Mouse (Mus musculus) liver, embryonic 14.5 days (tissue): Measurements from ENCODE around the gene Il4. TPM values are rescaled to one million over a fixed set of nuclear protein-coding genes. Genes with fewer than 3 reads are reported as not detected.
"Not testable (repeated sequence)": the region's sequence is repeated elsewhere in the genome, so short reads cannot be mapped to it uniquely, and the experiment has no call there.

Experiments
- ATAC-seq: fragments of 200-750 bp; cut with Nextera tagmentation; 2 replicates; pipeline ENCODE4 v1.8.0; 2017; ENCODE audit warnings: moderate number of reproducible peaks, mild to moderate bottlenecking, moderate library complexity; ENCODE audit not compliant: insufficient read depth
- DNase-seq, 3 experiments: peaks; one replicate each; pipeline ENCODE4 v3.0.0-alpha.2; 2012 to 2013; ENCODE audit warnings: low read depth in 3 of 3, low spot score in 3 of 3
- H3K27ac ChIP-seq: fragments of 300-500 bp; sonication (generic); 2 replicates; pipeline ENCODE4 v1.5.1; 2014; ENCODE audit warnings: moderate library complexity, mild to moderate bottlenecking, control low read depth, inconsistent platforms
- H3K27me3 ChIP-seq: fragments of 300-500 bp; sonication (generic); 2 replicates; pipeline ENCODE4 v1.6.1; 2014; ENCODE audit warnings: mild to moderate bottlenecking, low read length, moderate library complexity; ENCODE audit not compliant: control insufficient read depth, insufficient read depth
- H3K36me3 ChIP-seq: fragments of 300-500 bp; sonication (generic); replicated peaks from 2 replicates; pipeline ENCODE4 v1.6.1; 2014; ENCODE audit warnings: low read depth; ENCODE audit not compliant: control insufficient read depth, insufficient read depth
- H3K4me1 ChIP-seq, 2 experiments: fragments of 200-500 bp in 1 of 2; fragments of 300-500 bp in 1 of 2; sonication (generic) in 1 of 2; replicated peaks; 2 replicates each; pipeline ENCODE4 v1.6.1; 2012 to 2014; ENCODE audit warnings: antibody characterized with exemption in 1 of 2, inconsistent platforms in 1 of 2, low read length in 1 of 2; ENCODE audit not compliant: control insufficient read depth in 2 of 2, insufficient read depth in 2 of 2
- H3K4me2 ChIP-seq: fragments of 300-500 bp; sonication (generic); 2 replicates; pipeline ENCODE4 v1.6.1; 2014; ENCODE audit warnings: low read depth, mild to moderate bottlenecking, control low read depth, moderate library complexity
- H3K4me3 ChIP-seq, 2 experiments: fragments of 200-500 bp in 1 of 2; fragments of 300-500 bp in 1 of 2; sonication (generic) in 1 of 2; 2 replicates each; pipeline ENCODE4 v1.5.1; 2012 to 2014; ENCODE audit warnings: low read depth in 2 of 2, low read length in 2 of 2, mild to moderate bottlenecking in 2 of 2, control low read depth in 1 of 2, inconsistent platforms in 1 of 2, moderate library complexity in 1 of 2; ENCODE audit not compliant: insufficient read depth in 1 of 2
- H3K9ac ChIP-seq: fragments of 300-500 bp; sonication (generic); replicated peaks from 2 replicates; pipeline ENCODE4 v1.6.1; 2014; ENCODE audit warnings: mild to moderate bottlenecking, control low read depth, moderate library complexity
- H3K9me3 ChIP-seq: fragments of 300-500 bp; sonication (generic); 2 replicates; pipeline ENCODE4 v1.6.1; 2016; ENCODE audit warnings: low read length, mixed read lengths; ENCODE audit not compliant: control insufficient read depth
- CTCF ChIP-seq: IDR thresholded peaks from 2 replicates; pipeline ENCODE4 v1.5.1; 2016; ENCODE audit warnings: antibody characterized with exemption, low read depth, control low read depth
- EP300 ChIP-seq: IDR thresholded peaks from 2 replicates; pipeline ENCODE4 v1.6.1; 2016; ENCODE audit warnings: antibody characterized with exemption, low read depth
- WGBS: fragments of 180-500 bp; shearing (Covaris S2); extraction: QIAGEN DNeasy Blood & Tissue Kit; methylation state at CpG from one replicate; pipeline ENCODE4 v1.1.7; 2014; ENCODE audit not compliant: insufficient replicate concordance; 5-methylcytosine and 5-hydroxymethylcytosine counted together
- polyA plus RNA-seq, 2 experiments: library from polyadenylated mRNA; depleted of rRNA in 1 of 2; stranded (reverse) in 1 of 2; unstranded in 1 of 2; fragments of >200 nt; fragmentation: Nextera tagmentation in 1 of 2; extraction: Ambion mirVana in 1 of 2; gene quantifications; 2 replicates each; pipeline versions ENCODE4 v1.2.1 to v1.2.3; 2012 to 2014

Gene Il4
- polyA plus RNA-seq, 2 experiments: 0.26 to 0.61 TPM

DNA sequence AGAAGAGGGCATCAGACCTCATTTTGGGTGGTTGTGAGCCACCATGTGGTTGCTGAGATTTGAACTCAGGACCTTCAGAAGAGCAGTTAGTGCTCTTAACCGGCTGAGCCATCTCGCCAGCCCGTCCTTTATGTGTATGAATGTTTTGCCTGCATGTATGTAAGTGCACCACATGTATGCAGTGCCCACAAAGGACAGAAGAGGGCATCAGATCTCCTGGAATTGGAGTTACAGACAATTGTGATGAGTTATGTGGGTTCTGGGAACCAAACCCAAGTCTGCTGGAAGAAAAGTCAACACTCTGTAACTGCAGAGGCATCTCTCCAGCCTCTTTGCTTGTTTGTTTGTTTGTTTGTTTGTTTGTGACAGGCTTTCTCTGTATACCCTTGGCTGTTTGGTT is 37.9 kb downstream of the Il4 start:
- H3K27me3 ChIP-seq: no peaks in the 10 kb centered on the region
- no peak overlapping the region for H3K4me3 ChIP-seq
- H3K27ac ChIP-seq: no peak overlapping the region
- WGBS: 92% methylated on average over 3 of the region's 3 CpGs
- no peak overlapping the region for H3K9ac ChIP-seq
- no peaks in the 10 kb centered on the region; a peak in 1 of 4 replicates for H3K4me1 ChIP-seq
- H3K36me3 ChIP-seq: no peaks in the 10 kb centered on the region; the same call in 1 of the 2 replicates
- H3K4me2 ChIP-seq: no peak overlapping the region
- TF ChIP-seq EP300 (no peak), CTCF (peak; percentile 50)
- H3K9me3 ChIP-seq: no peaks in the 10 kb centered on the region
- ATAC-seq (no peak), DNase-seq (no peak)

DNA sequence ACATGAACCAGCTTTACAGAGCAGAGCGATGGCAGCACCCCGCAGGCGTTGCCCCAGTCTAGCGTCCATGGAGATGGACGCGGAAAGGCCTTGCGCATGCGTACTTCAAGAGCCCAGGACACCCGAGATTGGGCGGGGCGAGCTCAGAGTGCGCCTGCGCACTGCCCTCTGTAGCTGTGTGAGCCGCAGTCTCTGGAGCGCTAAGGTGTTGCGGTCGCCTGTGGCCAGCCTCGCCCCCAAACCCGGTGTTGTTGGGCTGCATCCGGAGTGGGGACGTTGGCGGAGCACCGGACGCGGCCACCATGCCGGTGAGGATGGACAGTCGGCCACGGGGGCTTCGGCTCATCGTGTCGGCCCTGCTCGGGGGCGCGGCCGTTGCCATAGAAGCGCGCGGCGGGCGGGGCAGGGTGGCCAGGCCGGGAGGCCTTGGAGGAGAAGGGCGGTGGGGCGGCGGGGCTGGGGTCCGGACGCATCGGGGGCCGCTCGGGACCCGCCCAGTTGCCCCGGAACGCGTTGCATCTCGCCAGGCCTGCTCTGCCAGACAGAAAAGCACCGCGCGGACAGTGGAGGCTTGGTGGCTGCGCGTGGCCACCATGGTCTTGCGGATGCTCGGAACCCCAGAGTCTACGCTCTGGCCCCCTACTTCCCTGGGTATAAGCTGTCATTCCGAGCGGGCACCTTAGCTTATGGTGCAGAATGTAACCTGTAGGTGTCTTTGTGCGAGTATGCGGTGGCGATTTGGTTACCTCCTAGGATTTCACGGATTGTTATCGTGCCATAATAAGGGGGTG is 51.0 kb downstream of the Il4 start, which contains the start of gene Kif3a:
Gene Kif3a, plus strand, starts transcription at position 156 of the 791 bp plus-strand sequence.
- no peaks in the 10 kb centered on the region for H3K27me3 ChIP-seq
- no peak within 1 kb of the TSS for H3K27ac ChIP-seq
- peaks cover 6 to 10% of the 10 kb centered on the region in 2 experiments for H3K4me1 ChIP-seq
- H3K4me3 ChIP-seq: peak within 1 kb of the TSS; percentile 68 to 70
- ATAC-seq (peak; percentile 98), DNase-seq (peak; percentile 91 to 94 (median 92))
- under 1% methylated on average over 69 of the region's 69 CpGs for WGBS
- no peaks in the 10 kb centered on the region for H3K9me3 ChIP-seq
- TF ChIP-seq EP300 (no peak), CTCF (peak; percentile 32; the same call in 1 of the 2 replicates)
- H3K9ac ChIP-seq: peak within 1 kb of the TSS; percentile 49
- H3K4me2 ChIP-seq: peak within 1 kb of the TSS; percentile 69
- H3K36me3 ChIP-seq: no peaks in the 10 kb centered on the region

DNA sequence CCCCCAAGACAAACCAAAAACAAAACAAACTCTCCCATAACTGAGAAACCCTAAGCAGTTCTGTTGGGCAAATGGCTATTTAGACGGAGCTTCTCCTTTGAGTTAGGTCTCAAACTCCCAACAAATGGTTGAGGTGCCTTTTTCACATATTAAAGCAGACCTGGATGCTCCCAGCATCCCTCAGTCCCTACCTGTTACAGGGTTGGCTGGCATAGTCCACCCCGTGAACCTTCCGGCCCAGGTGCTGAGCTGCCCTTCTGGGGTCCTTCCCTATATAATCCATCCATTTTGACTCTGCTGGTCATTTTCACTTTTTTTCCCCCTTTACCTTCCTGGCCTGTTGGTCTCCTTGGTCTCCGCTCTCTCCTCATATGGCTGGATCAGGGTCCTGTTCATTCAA is 51.8 kb downstream of the Il4 start:
- peak overlapping the region in 1 of 2 experiments; percentile 68; a peak in 2 of 4 replicates for H3K4me3 ChIP-seq
- TF ChIP-seq EP300: no peak
- no peak for TF ChIP-seq CTCF

DNA sequence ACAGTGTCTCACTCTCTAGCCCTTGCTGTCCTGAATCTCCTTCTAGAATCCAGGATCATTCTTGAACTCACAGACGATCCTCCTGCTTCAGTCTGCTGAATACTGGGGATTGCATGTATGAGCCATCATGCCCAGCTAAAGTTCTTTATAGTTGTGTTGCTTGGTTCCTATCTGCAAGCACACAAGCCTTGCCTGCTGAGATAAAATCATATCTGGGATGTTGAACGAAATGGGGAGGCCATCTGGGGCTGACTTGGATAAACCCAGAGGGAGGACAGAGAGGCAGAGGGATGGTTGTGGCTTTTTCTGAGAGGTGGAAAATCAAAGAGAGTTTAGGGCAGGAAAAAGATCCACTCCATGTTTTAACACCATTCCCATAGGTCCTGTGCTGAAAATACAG is 56.5 kb downstream of the Il4 start:
- peak; percentile 62; the same call in 1 of the 2 replicates for ATAC-seq
- peak overlapping the region; percentile 31; the same call in 1 of the 2 replicates for H3K4me2 ChIP-seq

More for the DNA sequence above, 51.8 kb downstream of the Il4 start:
- Histone ChIP-seq H3K27me3 (no peaks in the 10 kb centered on the region), H3K4me2 (peak overlapping the region; percentile 69), H3K9ac (peak overlapping the region; percentile 28; the same call in 1 of the 2 replicates), H3K9me3 (no peaks in the 10 kb centered on the region), H3K27ac (no peak overlapping the region), H3K4me1 (peaks cover 14 to 17% of the 10 kb centered on the region in 2 experiments), H3K36me3 (no peaks in the 10 kb centered on the region)
- ATAC-seq: no peak
- no peak for DNase-seq
- WGBS: 76% methylated on average over 4 of the region's 4 CpGs

DNA sequence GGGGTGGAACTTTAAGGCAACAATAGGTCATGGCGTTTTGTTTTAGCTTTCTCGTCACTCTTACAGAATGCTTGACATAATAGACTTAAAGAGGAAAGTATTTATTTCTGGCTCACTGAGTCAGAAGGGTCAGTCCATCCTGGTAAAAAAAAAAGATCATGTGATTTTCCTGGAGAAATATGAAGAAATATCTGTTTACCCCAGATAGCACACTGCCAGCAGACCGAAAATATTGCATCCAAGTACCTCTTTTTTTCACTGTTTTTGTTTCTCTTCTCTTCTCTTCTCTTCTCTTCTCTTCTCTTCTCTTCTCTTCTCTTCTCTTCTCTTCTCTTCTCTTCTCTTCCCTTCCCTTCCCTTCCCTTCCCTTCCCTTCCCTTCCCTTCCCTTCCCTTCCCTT is 58.5 kb downstream of the Il4 start:
- DNase-seq, H3K27ac ChIP-seq, ATAC-seq, H3K27me3 ChIP-seq, H3K9me3 ChIP-seq, H3K36me3 ChIP-seq, H3K4me2 ChIP-seq, H3K4me3 ChIP-seq, H3K9ac ChIP-seq: not testable (repeated sequence)
- H3K4me1 ChIP-seq: peaks cover 12 to 17% of the 10 kb centered on the region in 2 experiments
- 47% methylated on average over 1 of the region's 3 CpGs for WGBS

More for the DNA sequence above, 56.5 kb downstream of the Il4 start:
- no peak overlapping the region for H3K27ac ChIP-seq
- H3K36me3 ChIP-seq: no peaks in the 10 kb centered on the region
- H3K9me3 ChIP-seq: no peaks in the 10 kb centered on the region
- H3K9ac ChIP-seq: peak overlapping the region; percentile 27; the same call in 1 of the 2 replicates
- WGBS: 28% methylated on average over 2 of the region's 2 CpGs
- H3K4me1 ChIP-seq: peaks cover 16 to 22% of the 10 kb centered on the region in 2 experiments
- H3K27me3 ChIP-seq: no peaks in the 10 kb centered on the region
- peak in 2 of 3 experiments; percentile 20 to 36 for DNase-seq
- H3K4me3 ChIP-seq: no peak overlapping the region
- TF ChIP-seq EP300: peak; percentile 79
- no peak for TF ChIP-seq CTCF

DNA sequence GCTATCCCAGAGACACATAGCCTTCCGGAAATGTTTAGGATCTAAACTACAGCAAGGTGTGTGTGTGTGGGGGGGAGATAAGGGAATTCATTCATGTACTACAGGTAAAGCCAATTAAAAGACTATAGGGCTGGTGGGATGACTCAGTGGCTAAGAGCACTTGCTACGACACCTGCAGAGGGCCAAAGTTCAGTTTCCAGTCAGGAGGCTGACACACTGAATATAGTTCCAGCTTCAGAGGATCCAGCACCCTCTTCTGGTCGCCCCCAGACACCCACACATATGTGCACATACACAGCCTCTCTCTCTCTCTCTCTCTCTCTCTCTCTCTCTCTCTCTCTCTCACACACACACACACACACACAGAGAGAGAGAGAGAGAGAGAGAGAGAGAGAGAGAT is 60.5 kb downstream of the Il4 start:
- not testable (repeated sequence) for H3K36me3 ChIP-seq, H3K4me2 ChIP-seq, H3K27ac ChIP-seq, H3K27me3 ChIP-seq, ATAC-seq, H3K9ac ChIP-seq, DNase-seq, H3K9me3 ChIP-seq, H3K4me3 ChIP-seq
- WGBS: 61% methylated on average over 1 of the region's 3 CpGs
- H3K4me1 ChIP-seq: peaks cover 12 to 17% of the 10 kb centered on the region in 2 experiments

DNA sequence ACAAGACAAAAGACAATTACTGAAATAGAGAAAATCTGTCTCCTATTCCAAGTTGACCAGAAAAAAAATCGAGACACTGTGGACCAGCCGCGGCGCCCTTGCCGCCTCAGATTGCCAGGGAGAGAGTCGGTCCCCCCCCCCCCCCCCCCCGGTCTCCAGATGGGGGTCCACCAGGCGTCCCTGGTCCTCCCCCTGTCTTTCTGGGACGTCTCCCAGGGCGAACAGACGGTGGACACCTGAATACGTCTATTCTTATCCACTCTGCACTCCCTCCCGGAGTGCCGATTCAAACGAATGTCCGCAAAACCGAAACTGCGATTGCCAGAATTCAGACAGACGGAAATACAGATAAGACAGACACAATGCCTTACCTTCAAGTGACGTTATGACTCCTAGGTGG is 61.9 kb downstream of the Il4 start:
- not testable (repeated sequence) for H3K4me3 ChIP-seq, H3K4me1 ChIP-seq, H3K27me3 ChIP-seq, H3K36me3 ChIP-seq, DNase-seq, ATAC-seq, H3K9ac ChIP-seq, H3K27ac ChIP-seq, H3K9me3 ChIP-seq, H3K4me2 ChIP-seq
- 75% methylated on average over 11 of the region's 20 CpGs for WGBS
